In the genomic region with DNA sequence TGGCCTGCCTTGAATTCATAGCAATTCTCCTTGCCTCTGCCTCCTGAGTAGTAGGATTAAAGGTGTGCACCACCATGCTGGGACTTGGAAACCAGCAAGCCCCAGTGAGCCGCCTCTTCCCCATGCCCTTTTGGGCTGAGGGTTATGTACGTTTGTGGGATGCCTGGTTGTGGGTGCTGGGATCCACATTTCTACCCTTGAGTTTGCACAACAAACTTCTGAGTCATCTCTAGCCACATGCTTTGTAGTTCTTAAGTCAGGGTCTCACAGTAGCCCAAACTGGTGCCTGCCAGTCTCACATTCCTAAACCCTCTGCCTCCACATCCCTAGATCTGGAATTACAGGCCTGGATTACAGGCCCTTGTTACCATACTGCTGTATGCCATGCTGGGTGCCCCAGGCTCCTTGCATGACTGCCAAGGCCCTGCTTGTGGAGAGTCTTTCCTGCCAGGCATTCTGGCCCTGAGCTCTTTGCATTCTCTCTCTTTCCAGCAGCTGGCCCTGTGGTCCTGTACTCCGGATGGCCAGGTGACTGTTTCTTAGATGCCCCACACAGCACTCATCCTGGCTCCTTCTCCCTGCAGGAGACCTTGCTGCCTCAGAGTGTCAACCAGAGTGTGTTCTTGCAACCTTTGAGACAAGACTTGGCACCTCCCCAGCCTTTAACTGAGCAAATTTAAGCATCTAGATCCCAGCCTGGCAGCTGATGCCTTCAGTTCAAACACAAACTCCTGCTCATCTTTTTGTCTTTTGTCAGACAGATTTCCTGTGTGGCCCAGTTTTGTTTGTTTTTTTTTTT, we compare ENCODE assay signal across 8 mouse cellular contexts. TPM values are rescaled to one million over a fixed set of nuclear protein-coding genes. Genes with fewer than 3 reads are reported as not detected.
DNase-seq lines count a peak whose midpoint lies in the region; TF ChIP-seq lines count a peak whose summit lies in the region.

No protein-coding gene starts in this region.

- no peak for TF ChIP-seq POLR2A in kidney, adult 2 months (IDR thresholded peaks at IDR 0.05; ENCODE audit: low read depth, low read length)
- no peak for TF ChIP-seq POLR2A in olfactory bulb, adult 2 months (IDR thresholded peaks at IDR 0.05; ENCODE audit: insufficient read depth, low read depth, low read length)

- TF ChIP-seq CTCF in kidney, adult 2 months (conservative IDR thresholded peaks at IDR 0.05; ENCODE audit: insufficient read depth, insufficient read length, low read depth, low read length) = no peak
- no peak for TF ChIP-seq CTCF in olfactory bulb, adult 2 months (IDR thresholded peaks at IDR 0.05; ENCODE audit: insufficient read depth, low read depth, low read length)

- no peaks in the 10 kb centered on the region; the same call in none of the 2 replicates for H3K36me3 ChIP-seq in kidney, adult 2 months (ENCODE audit: control insufficient read depth, insufficient read depth, low read length)

- no peaks in the 10 kb centered on the region for H3K27me3 ChIP-seq in kidney, adult 2 months (replicated peaks; ENCODE audit: control insufficient read depth, insufficient read depth, low read length)

- H3K27ac ChIP-seq in kidney, adult 2 months (ENCODE audit: insufficient read depth, low read depth, low read length) = peak overlapping the region; percentile 28
- H3K27ac ChIP-seq in olfactory bulb, adult 2 months (ENCODE audit: insufficient read depth, low read depth, low read length) = peak overlapping the region; percentile 76

- no peak overlapping the region for H3K4me3 ChIP-seq in kidney, adult 2 months (ENCODE audit: insufficient read depth, low read depth, low read length)
- no peak overlapping the region for H3K4me3 ChIP-seq in olfactory bulb, adult 2 months (ENCODE audit: insufficient read depth, low read depth, low read length)

- peaks cover 45% of the 10 kb centered on the region for H3K4me1 ChIP-seq in kidney, adult 2 months (ENCODE audit: control insufficient read depth, insufficient read depth, low read length)
- peaks cover 28% of the 10 kb centered on the region for H3K4me1 ChIP-seq in olfactory bulb, adult 2 months (ENCODE audit: control insufficient read depth, insufficient read depth, low read length)

- 47% methylated on average over 3 of the region's 3 CpGs for WGBS in kidney, adult 2 months
- 43% methylated on average over 3 of the region's 3 CpGs for WGBS in olfactory bulb, adult 2 months

- DNase-seq in kidney, adult 2 months = peak; percentile 62
- no peak for DNase-seq in kidney, adult 18-20 months
- DNase-seq in thymus, postnatal 25 days = peak; percentile 21
- no peak for DNase-seq in thymus, postnatal 14 days
- DNase-seq in cerebellum, adult 9-10 months = peak; percentile 76
- no peak for DNase-seq in urinary bladder, postnatal 25 days (ENCODE audit: low spot score)
- no peak for DNase-seq in embryo, embryonic 10.5 days (ENCODE audit: low spot score)

RNA-seq across cellular contexts. Expression of a gene that starts 39.3 kb away (rescaled TPM):
- polyA plus RNA-seq in kidney, adult 2 months (2012; rRNA removed) = 101 and 118 TPM in 2 replicates
- 371 TPM in 1 of 2 replicates, not detected in the other for polyA plus RNA-seq in olfactory bulb, adult 2 months (2012; ENCODE audit: insufficient read depth, insufficient read length, low replicate concordance, missing spikeins)

RNA-seq across cellular contexts. Expression of a gene that starts 46.1 kb away (rescaled TPM):
- polyA plus RNA-seq in kidney, adult 2 months (2012; rRNA removed) = 47.7 and 50.5 TPM in 2 replicates
- not detected in 2 replicates for polyA plus RNA-seq in olfactory bulb, adult 2 months (2012; ENCODE audit: insufficient read depth, insufficient read length, low replicate concordance, missing spikeins)

RNA-seq across cellular contexts. Expression of a gene that starts 52.3 kb away (rescaled TPM):
- polyA plus RNA-seq in kidney, adult 2 months (2012; rRNA removed) = 23.7 and 25.2 TPM in 2 replicates
- not detected in 2 replicates for polyA plus RNA-seq in olfactory bulb, adult 2 months (2012; ENCODE audit: insufficient read depth, insufficient read length, low replicate concordance, missing spikeins)

Comparison
In these comparisons a context has a peak if more than half of its experiments do, and no peak if none do; other contexts are left out.
1. DNase-seq: peak in kidney, adult 2 months (single experiment), thymus, postnatal 25 days (single experiment) and cerebellum, adult 9-10 months (single experiment); none in kidney, adult 18-20 months (single experiment), thymus, postnatal 14 days (single experiment), urinary bladder, postnatal 25 days (single experiment) and embryo, embryonic 10.5 days (single experiment).
2. RNA of a gene that starts 52.3 kb away (polyA plus RNA-seq): 23.7 to 25.2 TPM in kidney, adult 2 months; not detected in olfactory bulb, adult 2 months; every median in the first group is over 10 times any median in the second.